Mouse (Mus musculus): ENCODE measurements around the gene Ints3. TPM values are rescaled to one million over a fixed set of nuclear protein-coding genes. Genes with fewer than 3 reads are reported as not detected.

Gene Ints3
- total and polyA plus RNA-seq, 3 experiments = 58.5 to 115 (median 101) TPM

GRCm38 (mm10) chr3:90371857-90372256 lies 61.6 kb downstream of the Ints3 start:
- no peak overlapping the region for H3K27ac ChIP-seq (ENCODE audit: control insufficient read depth, low read depth, low read length)
- DNase-seq (ENCODE audit: low read depth, low spot score) = no peak
- no peaks in the 10 kb centered on the region for H3K79me2 ChIP-seq (ENCODE audit: control insufficient read depth, insufficient read depth, low read length, poor library complexity)
- no peaks in the 10 kb centered on the region for H3K27me3 ChIP-seq (ENCODE audit: control insufficient read depth in 1 of 2, insufficient read depth in 2 of 2, low read length in 2 of 2)
- H3K4me3 ChIP-seq (ENCODE audit: control insufficient read depth in 1 of 2, insufficient read depth in 1 of 2, low read depth in 2 of 2, low read length in 2 of 2) = no peak overlapping the region
- peaks cover 0 to 1% of the 10 kb centered on the region in 2 experiments; a peak in 1 of 4 replicates for H3K36me3 ChIP-seq (ENCODE audit: control insufficient read depth in 1 of 2, insufficient read depth in 2 of 2, low read length in 2 of 2)
- H3K4me1 ChIP-seq (ENCODE audit: control insufficient read depth in 1 of 2, insufficient read depth in 2 of 2, low read length in 2 of 2) = peaks cover 4 to 11% of the 10 kb centered on the region in 2 experiments
- no peaks in the 10 kb centered on the region for H3K9me3 ChIP-seq (replicated peaks; ENCODE audit: insufficient read depth, low read length)
- TF ChIP-seq JUND (IDR thresholded peaks at IDR 0.05; ENCODE audit: low read depth, low read length) (no peak), HCFC1 (IDR thresholded peaks at IDR 0.05; ENCODE audit: low read depth, low read length) (no peak), POLR2AphosphoS2 (IDR thresholded peaks at IDR 0.05; ENCODE audit: low read length) (no peak), MYB (IDR thresholded peaks at IDR 0.05; ENCODE audit: low read depth, low read length) (no peak), TCF12 (IDR thresholded peaks at IDR 0.05; ENCODE audit: low read depth, low read length) (no peak), NELFE (IDR thresholded peaks at IDR 0.05; ENCODE audit: low read depth, low read length) (no peak), E2F4 (IDR thresholded peaks at IDR 0.05; ENCODE audit: borderline replicate concordance, low read depth, low read length) (no peak), UBTF (IDR thresholded peaks at IDR 0.05; ENCODE audit: borderline replicate concordance, insufficient read depth, low read depth, low read length) (no peak), GATA1 (IDR thresholded peaks at IDR 0.05; ENCODE audit: low read depth, low read length) (no peak), ZNF384 (IDR thresholded peaks at IDR 0.05; ENCODE audit: low read depth, low read length) (no peak), CTCF (IDR thresholded peaks at IDR 0.05 in 2 of 3, conservative IDR thresholded peaks at IDR 0.05 in 1 of 3; ENCODE audit: control insufficient read depth in 1 of 3, insufficient read depth in 1 of 3, low read depth in 2 of 3, low read length in 3 of 3, poor library complexity in 1 of 3, severe bottlenecking in 1 of 3) (no peak), MXI1 (IDR thresholded peaks at IDR 0.05; ENCODE audit: low read depth, low read length) (no peak), POLR2A (IDR thresholded peaks at IDR 0.05; ENCODE audit: control insufficient read depth in 1 of 2, insufficient read depth in 1 of 2, low read depth in 1 of 2, low read length in 2 of 2, poor library complexity in 1 of 2) (no peak)
- no peak overlapping the region for H3K9ac ChIP-seq (ENCODE audit: control insufficient read depth, low read depth, low read length, poor library complexity, severe bottlenecking)

- no peaks in the 10 kb centered on the region for H3K27me3 ChIP-seq (ENCODE audit: control insufficient read depth in 1 of 2, insufficient read depth in 2 of 2, low read length in 2 of 2)
- no peak overlapping the region for H3K9ac ChIP-seq (ENCODE audit: control insufficient read depth, low read depth, low read length, poor library complexity, severe bottlenecking)
- no peaks in the 10 kb centered on the region for H3K9me3 ChIP-seq (replicated peaks; ENCODE audit: insufficient read depth, low read length)
- no peak overlapping the region for H3K4me3 ChIP-seq (ENCODE audit: control insufficient read depth in 1 of 2, insufficient read depth in 1 of 2, low read depth in 2 of 2, low read length in 2 of 2)
- H3K79me2 ChIP-seq (ENCODE audit: control insufficient read depth, insufficient read depth, low read length, poor library complexity) = no peaks in the 10 kb centered on the region
- H3K36me3 ChIP-seq (ENCODE audit: control insufficient read depth in 1 of 2, insufficient read depth in 2 of 2, low read length in 2 of 2) = peaks cover 0 to 5% of the 10 kb centered on the region in 2 experiments; a peak in 2 of 4 replicates
- TF ChIP-seq ETS1 (IDR thresholded peaks at IDR 0.05; ENCODE audit: low read depth, low read length) (no peak), JUND (IDR thresholded peaks at IDR 0.05; ENCODE audit: low read depth, low read length) (no peak), USF2 (IDR thresholded peaks at IDR 0.05; ENCODE audit: borderline replicate concordance in 1 of 2, insufficient read depth in 1 of 2, low read depth in 1 of 2, low read length in 2 of 2) (no peak), EP300 (IDR thresholded peaks at IDR 0.05; ENCODE audit: low read depth in 1 of 2, low read length in 2 of 2) (no peak), E2F4 (IDR thresholded peaks at IDR 0.05; ENCODE audit: borderline replicate concordance, low read depth, low read length) (no peak), SIN3A (IDR thresholded peaks at IDR 0.05; ENCODE audit: low read length) (no peak), POLR2AphosphoS5 (IDR thresholded peaks at IDR 0.05; ENCODE audit: borderline replicate concordance, low read depth, low read length) (no peak), BHLHE40 (IDR thresholded peaks at IDR 0.05; ENCODE audit: borderline replicate concordance, low read depth, low read length) (no peak), TBP (IDR thresholded peaks at IDR 0.05; ENCODE audit: low read depth, low read length) (no peak)
- no peak for DNase-seq (ENCODE audit: low read depth, low spot score)
- H3K27ac ChIP-seq (ENCODE audit: control insufficient read depth, low read depth, low read length) = no peak overlapping the region
- peaks cover 7 to 18% of the 10 kb centered on the region in 2 experiments for H3K4me1 ChIP-seq (ENCODE audit: control insufficient read depth in 1 of 2, insufficient read depth in 2 of 2, low read length in 2 of 2)
These were observed 64.4 kb downstream of the Ints3 start for GRCm38 (mm10) chr3:90369041-90369440.

Measured in MEL (cell line).